Mouse (Mus musculus): Measurements from ENCODE around the gene Ptpn13. TPM values are rescaled to one million over a fixed set of nuclear protein-coding genes. Genes with fewer than 3 reads are reported as not detected.

The Ptpn13 gene
- polyA plus RNA-seq, 1 experiment = 6.6 TPM

DNA sequence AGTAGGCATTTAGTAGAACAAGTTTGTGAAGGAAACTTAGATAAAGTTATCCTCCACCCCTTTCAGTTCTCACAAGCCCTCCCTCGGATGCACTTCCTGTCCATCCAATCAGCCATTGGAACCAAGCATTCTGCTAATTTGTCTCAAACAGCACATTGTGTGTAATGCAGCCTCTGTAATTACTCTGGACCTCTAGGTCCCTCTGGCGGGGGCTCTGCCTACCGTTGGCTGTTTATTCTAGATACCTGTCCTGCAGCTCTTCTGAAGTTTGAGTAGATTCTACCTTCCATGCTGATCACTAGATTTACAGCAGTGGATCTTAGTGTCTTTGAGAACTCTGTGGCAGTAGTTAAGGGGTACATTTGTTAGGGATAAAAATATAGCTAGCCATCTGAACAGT is 109.5 kb downstream of the Ptpn13 start:
- Histone ChIP-seq H3K27me3 (ENCODE audit: control insufficient read depth, insufficient read depth, low read length) (no peaks in the 10 kb centered on the region), H3K36me3 (ENCODE audit: control insufficient read depth, insufficient read depth, low read length) (no peaks in the 10 kb centered on the region), H3K4me1 (ENCODE audit: control insufficient read depth, insufficient read depth, low read length) (no peaks in the 10 kb centered on the region), H3K4me3 (ENCODE audit: control insufficient read depth, low read depth, low read length) (no peak overlapping the region), H3K27ac (ENCODE audit: control insufficient read depth, insufficient read depth, low read depth, low read length) (no peak overlapping the region)
- TF ChIP-seq POLR2A (IDR thresholded peaks at IDR 0.05; ENCODE audit: control insufficient read depth, low read depth, low read length) (no peak), CTCF (IDR thresholded peaks at IDR 0.05; ENCODE audit: control insufficient read depth, insufficient read depth, insufficient replicate concordance, low read depth, low read length) (no peak)

- Histone ChIP-seq H3K36me3 (ENCODE audit: control insufficient read depth, insufficient read depth, low read length) (no peaks in the 10 kb centered on the region), H3K27ac (ENCODE audit: control insufficient read depth, insufficient read depth, low read depth, low read length) (no peak overlapping the region), H3K27me3 (ENCODE audit: control insufficient read depth, insufficient read depth, low read length) (no peaks in the 10 kb centered on the region), H3K4me1 (ENCODE audit: control insufficient read depth, insufficient read depth, low read length) (no peaks in the 10 kb centered on the region), H3K4me3 (ENCODE audit: control insufficient read depth, low read depth, low read length) (no peak overlapping the region)
- TF ChIP-seq POLR2A (IDR thresholded peaks at IDR 0.05; ENCODE audit: control insufficient read depth, low read depth, low read length) = no peak
- TF ChIP-seq CTCF (IDR thresholded peaks at IDR 0.05; ENCODE audit: control insufficient read depth, insufficient read depth, insufficient replicate concordance, low read depth, low read length) = no peak
These were observed 112.4 kb downstream of the Ptpn13 start for GRCm38 (mm10) chr5:103537429-103537828.

DNA sequence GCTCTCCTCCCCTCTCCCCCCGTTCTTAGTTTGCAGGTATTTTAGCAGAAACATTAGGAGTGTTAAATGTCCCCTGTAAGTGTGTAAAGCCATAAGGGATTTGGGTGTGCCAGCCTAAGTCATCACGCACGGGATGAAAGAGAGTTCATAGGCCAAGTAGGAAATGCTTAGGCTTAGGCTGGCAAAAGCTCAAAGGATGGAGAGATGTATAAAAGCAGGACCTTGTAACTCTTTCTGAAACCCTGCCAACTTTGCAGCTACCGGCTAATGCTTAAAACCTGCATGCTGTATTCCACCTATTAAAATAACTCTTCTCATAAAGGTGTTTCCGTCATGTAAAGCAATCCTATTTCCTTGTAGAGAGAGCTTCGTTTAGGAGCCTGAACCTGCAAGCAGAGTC is 115.6 kb downstream of the Ptpn13 start:
- no peak overlapping the region for H3K4me3 ChIP-seq (ENCODE audit: control insufficient read depth, low read depth, low read length)
- no peaks in the 10 kb centered on the region for H3K36me3 ChIP-seq (ENCODE audit: control insufficient read depth, insufficient read depth, low read length)
- no peak for TF ChIP-seq POLR2A (IDR thresholded peaks at IDR 0.05; ENCODE audit: control insufficient read depth, low read depth, low read length)
- no peak for TF ChIP-seq CTCF (IDR thresholded peaks at IDR 0.05; ENCODE audit: control insufficient read depth, insufficient read depth, insufficient replicate concordance, low read depth, low read length)

GRCm38 (mm10) chr5:103541136-103541535 is 116.1 kb downstream of the Ptpn13 start:
- peak overlapping the region; percentile 29 for H3K4me3 ChIP-seq (ENCODE audit: control insufficient read depth, low read depth, low read length)
- H3K27ac ChIP-seq (ENCODE audit: control insufficient read depth, insufficient read depth, low read depth, low read length) = peak overlapping the region; percentile 21; the same call in 1 of the 2 replicates
- H3K4me1 ChIP-seq (ENCODE audit: control insufficient read depth, insufficient read depth, low read length) = no peaks in the 10 kb centered on the region
- no peaks in the 10 kb centered on the region for H3K27me3 ChIP-seq (ENCODE audit: control insufficient read depth, insufficient read depth, low read length)
- TF ChIP-seq POLR2A (IDR thresholded peaks at IDR 0.05; ENCODE audit: control insufficient read depth, low read depth, low read length) (no peak), CTCF (IDR thresholded peaks at IDR 0.05; ENCODE audit: control insufficient read depth, insufficient read depth, insufficient replicate concordance, low read depth, low read length) (no peak)
- no peaks in the 10 kb centered on the region for H3K36me3 ChIP-seq (ENCODE audit: control insufficient read depth, insufficient read depth, low read length)

More for the DNA sequence above, 115.6 kb downstream of the Ptpn13 start:
- Histone ChIP-seq H3K4me1 (ENCODE audit: control insufficient read depth, insufficient read depth, low read length) (no peaks in the 10 kb centered on the region), H3K27me3 (ENCODE audit: control insufficient read depth, insufficient read depth, low read length) (no peaks in the 10 kb centered on the region), H3K27ac (ENCODE audit: control insufficient read depth, insufficient read depth, low read depth, low read length) (no peak overlapping the region)

GRCm38 (mm10) chr5:103541542-103541941 is 116.5 kb downstream of the Ptpn13 start:
- TF ChIP-seq POLR2A (IDR thresholded peaks at IDR 0.05; ENCODE audit: control insufficient read depth, low read depth, low read length) (no peak), CTCF (IDR thresholded peaks at IDR 0.05; ENCODE audit: control insufficient read depth, insufficient read depth, insufficient replicate concordance, low read depth, low read length) (no peak)
- Histone ChIP-seq H3K4me3 (ENCODE audit: control insufficient read depth, low read depth, low read length) (no peak overlapping the region), H3K27me3 (ENCODE audit: control insufficient read depth, insufficient read depth, low read length) (no peaks in the 10 kb centered on the region), H3K4me1 (ENCODE audit: control insufficient read depth, insufficient read depth, low read length) (no peaks in the 10 kb centered on the region), H3K36me3 (ENCODE audit: control insufficient read depth, insufficient read depth, low read length) (no peaks in the 10 kb centered on the region), H3K27ac (ENCODE audit: control insufficient read depth, insufficient read depth, low read depth, low read length) (no peak overlapping the region)

DNA sequence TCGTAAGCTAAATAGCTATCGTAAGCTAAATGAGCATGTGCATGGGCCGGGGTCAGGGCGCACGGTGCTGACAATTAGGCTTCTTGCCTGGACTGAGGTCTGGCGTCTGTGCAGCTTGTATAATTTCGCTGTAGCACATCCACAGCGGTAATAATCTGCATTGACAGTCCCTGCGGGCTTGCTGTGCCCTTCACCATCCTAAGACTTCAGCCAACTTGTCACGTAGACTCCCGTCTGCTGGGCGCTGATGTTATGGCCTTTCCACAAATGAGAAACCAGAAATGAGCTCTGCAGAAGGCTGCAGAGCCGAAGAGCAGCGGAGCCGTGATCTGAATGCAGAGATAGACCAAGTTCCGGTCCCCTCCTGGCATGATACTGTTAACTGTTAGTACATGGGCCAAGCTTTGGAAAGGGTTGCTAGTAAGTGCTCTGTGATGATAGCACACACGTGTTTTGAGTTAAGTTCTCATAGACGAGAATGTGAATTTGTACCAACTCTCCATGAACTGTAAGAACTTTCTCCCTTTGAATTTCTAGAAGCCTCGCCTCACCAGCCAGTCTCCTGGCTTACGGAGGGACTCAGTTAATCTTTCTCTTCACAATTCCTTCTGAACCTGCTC is 120.5 kb downstream of the Ptpn13 start:
- H3K36me3 ChIP-seq (ENCODE audit: control insufficient read depth, insufficient read depth, low read length) = no peaks in the 10 kb centered on the region
- no peak overlapping the region for H3K27ac ChIP-seq (ENCODE audit: control insufficient read depth, insufficient read depth, low read depth, low read length)
- H3K4me3 ChIP-seq (ENCODE audit: control insufficient read depth, low read depth, low read length) = no peak overlapping the region
- H3K27me3 ChIP-seq (ENCODE audit: control insufficient read depth, insufficient read depth, low read length) = no peaks in the 10 kb centered on the region
- TF ChIP-seq POLR2A (IDR thresholded peaks at IDR 0.05; ENCODE audit: control insufficient read depth, low read depth, low read length) (no peak), CTCF (IDR thresholded peaks at IDR 0.05; ENCODE audit: control insufficient read depth, insufficient read depth, insufficient replicate concordance, low read depth, low read length) (no peak)
- no peaks in the 10 kb centered on the region for H3K4me1 ChIP-seq (ENCODE audit: control insufficient read depth, insufficient read depth, low read length)

DNA sequence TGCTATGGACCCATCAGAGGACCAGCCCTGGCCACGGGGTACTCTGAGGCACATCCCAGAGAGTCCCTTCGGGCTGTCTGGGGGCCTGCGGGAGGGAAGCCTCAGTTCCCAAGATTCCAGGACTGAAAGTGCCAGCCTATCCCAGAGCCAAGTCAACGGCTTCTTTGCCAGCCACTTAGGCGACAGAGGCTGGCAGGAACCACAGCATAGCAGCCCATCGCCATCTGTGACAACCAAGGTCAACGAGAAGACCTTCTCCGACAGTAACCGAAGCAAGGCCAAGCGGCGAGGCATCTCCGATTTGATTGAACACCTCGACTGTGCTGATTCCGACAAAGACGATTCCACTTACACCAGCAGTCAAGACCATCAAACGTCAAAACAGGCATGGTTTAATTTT is 129.8 kb downstream of the Ptpn13 start:
- Histone ChIP-seq H3K36me3 (ENCODE audit: control insufficient read depth, insufficient read depth, low read length) (no peaks in the 10 kb centered on the region), H3K27me3 (ENCODE audit: control insufficient read depth, insufficient read depth, low read length) (no peaks in the 10 kb centered on the region), H3K27ac (ENCODE audit: control insufficient read depth, insufficient read depth, low read depth, low read length) (no peak overlapping the region), H3K4me3 (ENCODE audit: control insufficient read depth, low read depth, low read length) (no peak overlapping the region), H3K4me1 (ENCODE audit: control insufficient read depth, insufficient read depth, low read length) (no peaks in the 10 kb centered on the region)
- TF ChIP-seq POLR2A (IDR thresholded peaks at IDR 0.05; ENCODE audit: control insufficient read depth, low read depth, low read length) = no peak
- no peak for TF ChIP-seq CTCF (IDR thresholded peaks at IDR 0.05; ENCODE audit: control insufficient read depth, insufficient read depth, insufficient replicate concordance, low read depth, low read length)
